Mouse (Mus musculus): ENCODE measurements around the gene Gm10570.

Gene Gm10570

GRCm38 (mm10) chr4:130306796-130307630 lies 1.5 kb downstream of the Gm10570 start:
- DNase-seq (ENCODE audit: low read depth), result no peak

- no peak for DNase-seq (ENCODE audit: low read depth)
Observed at GRCm38 (mm10) chr4:130304746-130305145, 3.7 kb downstream of the Gm10570 start.

GRCm38 (mm10) chr4:130302285-130302870 lies 6.1 kb downstream of the Gm10570 start:
- peak; percentile 48 for DNase-seq (ENCODE audit: low read depth)

- DNase-seq (ENCODE audit: low read depth), result no peak
Observed at GRCm38 (mm10) chr4:130299629-130300018, 8.8 kb downstream of the Gm10570 start.

- DNase-seq (ENCODE audit: low read depth), result no peak
Observed at GRCm38 (mm10) chr4:130298877-130299628, 9.4 kb downstream of the Gm10570 start.

- peak; percentile 92 for DNase-seq (ENCODE audit: low read depth)
Observed at GRCm38 (mm10) chr4:130297123-130297529, 11.3 kb downstream of the Gm10570 start.

GRCm38 (mm10) chr4:130296243-130296965 lies 12.1 kb downstream of the Gm10570 start:
- DNase-seq (ENCODE audit: low read depth), result peak; percentile 67

GRCm38 (mm10) chr4:130295047-130295745 lies 13.3 kb downstream of the Gm10570 start:
- peak; percentile 77 for DNase-seq (ENCODE audit: low read depth)

- peak; percentile 38 for DNase-seq (ENCODE audit: low read depth)
Observed at GRCm38 (mm10) chr4:130294513-130294912, 14.0 kb downstream of the Gm10570 start.

GRCm38 (mm10) chr4:130292271-130292670 lies 16.2 kb downstream of the Gm10570 start:
- peak; percentile 84 for DNase-seq (ENCODE audit: low read depth)

GRCm38 (mm10) chr4:130289824-130290223 lies 18.6 kb downstream of the Gm10570 start:
- no peak for DNase-seq (ENCODE audit: low read depth)

- DNase-seq (ENCODE audit: low read depth), result no peak
Observed at GRCm38 (mm10) chr4:130286531-130286930, 21.9 kb downstream of the Gm10570 start.

GRCm38 (mm10) chr4:130283826-130284225 lies 24.6 kb downstream of the Gm10570 start:
- DNase-seq (ENCODE audit: low read depth), result no peak

- DNase-seq (ENCODE audit: low read depth), result no peak
Observed at GRCm38 (mm10) chr4:130282856-130283255, 25.6 kb downstream of the Gm10570 start.

- DNase-seq (ENCODE audit: low read depth), result no peak
Observed at GRCm38 (mm10) chr4:130279105-130279504, 29.4 kb downstream of the Gm10570 start, which contains the start of gene Serinc2. Gene Serinc2 (minus strand): TSS chr4:130279205.

GRCm38 (mm10) chr4:130276573-130277176 lies 31.8 kb downstream of the Gm10570 start:
- no peak for DNase-seq (ENCODE audit: low read depth)

- DNase-seq (ENCODE audit: low read depth), result no peak
Observed at GRCm38 (mm10) chr4:130275823-130276105, 32.7 kb downstream of the Gm10570 start.

- no peak for DNase-seq (ENCODE audit: low read depth)
Observed at GRCm38 (mm10) chr4:130275016-130275822, 33.3 kb downstream of the Gm10570 start.

- DNase-seq (ENCODE audit: low read depth), result no peak
Observed at GRCm38 (mm10) chr4:130274346-130275015, 34.0 kb downstream of the Gm10570 start.
